Mouse (Mus musculus): ENCODE results near the gene Erap1.
"Not testable (repeated sequence)": the region's sequence is repeated elsewhere in the genome, so short reads cannot be mapped to it uniquely, and the experiment has no call there.

DNA sequence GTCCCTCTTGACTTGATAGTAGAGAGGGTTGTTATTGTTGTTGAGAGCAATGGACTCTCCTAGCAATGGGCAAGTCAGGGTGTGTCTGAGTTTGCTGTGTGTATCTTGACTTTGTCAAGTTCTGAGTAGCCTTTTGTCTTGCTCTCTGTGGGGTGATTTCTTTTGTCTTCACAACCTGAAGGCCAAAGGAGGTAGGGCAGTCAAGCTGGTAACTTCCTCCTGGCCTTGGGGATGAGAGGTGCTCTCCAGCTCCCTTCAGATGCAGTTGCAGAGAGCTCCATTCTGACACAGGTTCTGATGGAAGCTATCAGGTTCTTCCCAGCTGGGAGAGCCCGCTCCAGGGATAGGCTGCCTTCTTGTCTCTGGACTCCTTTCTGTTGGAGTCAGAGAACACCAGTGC lies 37.6 kb upstream of the Erap1 start:
- TF ChIP-seq POLR2A, CTCF (IDR thresholded peaks at IDR 0.05; ENCODE audit: insufficient read depth, low read depth, low read length): not testable (repeated sequence)

Data from olfactory bulb, adult 2 months (tissue).